Mouse (Mus musculus) heart, adult 2 months (tissue): ENCODE measurements around the gene Cnga4. TPM values are rescaled to one million over a fixed set of nuclear protein-coding genes. Genes with fewer than 3 reads are reported as not detected.
"Not testable (repeated sequence)": the region's sequence is repeated elsewhere in the genome, so short reads cannot be mapped to it uniquely, and the experiment has no call there.

ENCODE experiments used
- DNase-seq, 2 experiments: peaks; one replicate each; pipeline ENCODE4 v3.0.0; 2021
- H3K27ac ChIP-seq: fragments of 200-600 bp; 2 replicates; pipeline ENCODE4 v1.8.1; 2022
- H3K27me3 ChIP-seq: fragments of 200-500 bp; 2 replicates; pipeline ENCODE4 v1.6.1; 2012; ENCODE audit warnings: mild to moderate bottlenecking, low read length, inconsistent platforms, mixed read lengths; ENCODE audit not compliant: control insufficient read depth, insufficient read depth
- H3K36me3 ChIP-seq: fragments of 200-500 bp; 2 replicates; pipeline ENCODE4 v1.6.1; 2012; ENCODE audit warnings: low read length, inconsistent platforms; ENCODE audit not compliant: control insufficient read depth, insufficient read depth
- H3K4me1 ChIP-seq: fragments of 200-500 bp; 2 replicates; pipeline ENCODE4 v1.6.1; 2011; ENCODE audit warnings: low read length; ENCODE audit not compliant: control insufficient read depth, insufficient read depth
- H3K4me3 ChIP-seq: fragments of 200-600 bp; 2 replicates; pipeline ENCODE4 v1.8.1; 2022
- H3K79me2 ChIP-seq: fragments of 200-500 bp; replicated peaks from 2 replicates; pipeline ENCODE4 v1.6.1; 2012; ENCODE audit warnings: mild to moderate bottlenecking, inconsistent platforms, low read length, moderate library complexity, mixed read lengths; ENCODE audit not compliant: control insufficient read depth, insufficient read depth
- H3K9ac ChIP-seq: fragments of 200-500 bp; 2 replicates; pipeline ENCODE4 v1.6.1; 2012; ENCODE audit warnings: low read depth, mild to moderate bottlenecking, control low read depth, inconsistent platforms, low read length, mixed read lengths
- CTCF ChIP-seq: fragments of 200-600 bp; IDR thresholded peaks from 2 replicates; pipeline ENCODE4 v1.8.1; 2022; ENCODE audit warnings: antibody characterized with exemption, mild to moderate bottlenecking, moderate library complexity
- EP300 ChIP-seq: fragments of 200-500 bp; IDR thresholded peaks from 2 replicates; pipeline ENCODE4 v1.6.1; 2011; ENCODE audit warnings: low read depth, low read length, control low read depth; ENCODE audit not compliant: insufficient read depth
- POLR2A ChIP-seq: fragments of 200-500 bp; IDR thresholded peaks from 2 replicates; pipeline ENCODE4 v1.6.1; 2011; ENCODE audit warnings: mild to moderate bottlenecking, low read depth, low read length, control low read depth; ENCODE audit not compliant: insufficient read depth
- WGBS: fragments of 180-500 bp; shearing (Covaris S2); methylation state at CpG from one replicate; pipeline ENCODE4 v1.1.7; 2018; 5-methylcytosine and 5-hydroxymethylcytosine counted together
- intact Hi-C: fragments of 180-260 bp; cut with DNase I; formaldehyde crosslinking; loops from one replicate; pipeline ENCODE4 v1.15.1; 2025
- polyA plus RNA-seq: library from polyadenylated mRNA; depleted of rRNA; stranded (reverse); fragments of >200 nt; gene quantifications from 2 replicates; pipeline ENCODE4 v1.2.3, GENCODE M21; 2012; rRNA removed
- total RNA-seq, 2 experiments: library from RNA; stranded (reverse); gene quantifications; 2 replicates each; pipeline ENCODE4 v1.2.3; 2021

Cnga4 gene
- total and polyA plus RNA-seq, 3 experiments: 0.14 TPM; not detected in 2

GRCm38 (mm10) chr7:105434798-105435197 lies 30.4 kb downstream of the Cnga4 start:
- Histone ChIP-seq H3K9ac (no peak overlapping the region), H3K79me2 (no peaks in the 10 kb centered on the region), H3K4me1 (peaks cover 2% of the 10 kb centered on the region; the same call in 1 of the 2 replicates), H3K27me3 (peaks cover under 1% of the 10 kb centered on the region; the same call in 1 of the 2 replicates), H3K4me3 (no peak overlapping the region), H3K27ac (no peak overlapping the region), H3K36me3 (no peaks in the 10 kb centered on the region)
- intact Hi-C loops: no loop called here
- WGBS: 64% methylated on average over 22 of the region's 22 CpGs
- no peak for DNase-seq
- TF ChIP-seq POLR2A (no peak), EP300 (no peak), CTCF (no peak)

GRCm38 (mm10) chr7:105437979-105438772 lies 33.8 kb downstream of the Cnga4 start:
- TF ChIP-seq EP300 (no peak), POLR2A (no peak), CTCF (no peak)
- no peak overlapping the region for H3K9ac ChIP-seq
- peaks cover 2% of the 10 kb centered on the region; the same call in 1 of the 2 replicates for H3K4me1 ChIP-seq
- no peak overlapping the region for H3K4me3 ChIP-seq
- intact Hi-C loops: no loop called here
- WGBS: 50% methylated on average over 7 of the region's 7 CpGs
- DNase-seq: no peak
- H3K27ac ChIP-seq: no peak overlapping the region
- H3K36me3 ChIP-seq: no peaks in the 10 kb centered on the region
- no peaks in the 10 kb centered on the region for H3K79me2 ChIP-seq
- H3K27me3 ChIP-seq: no peaks in the 10 kb centered on the region

DNA sequence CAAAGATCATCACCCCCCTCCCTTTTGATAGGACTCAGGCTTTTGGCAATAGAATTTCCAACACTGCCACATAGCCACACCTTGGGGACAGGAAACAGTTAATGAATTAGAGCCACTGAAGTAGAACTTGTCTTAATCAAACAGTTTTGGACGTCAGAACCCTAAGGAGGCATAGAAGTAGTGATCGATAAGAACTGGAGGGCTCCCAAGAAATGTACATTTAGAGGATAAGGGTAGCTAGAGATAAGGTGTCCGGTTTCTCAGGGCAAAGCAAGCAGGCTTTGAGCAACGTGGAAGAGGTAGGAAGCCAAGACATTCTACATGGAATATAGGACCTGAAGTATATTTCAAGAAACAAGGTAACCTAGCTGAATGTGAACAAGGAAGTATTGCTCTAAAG lies 37.1 kb downstream of the Cnga4 start:
- WGBS: 41% methylated on average over 4 of the region's 4 CpGs
- DNase-seq: no peak
- Histone ChIP-seq H3K4me3 (no peak overlapping the region), H3K27ac (no peak overlapping the region), H3K27me3 (no peaks in the 10 kb centered on the region), H3K36me3 (no peaks in the 10 kb centered on the region), H3K79me2 (no peaks in the 10 kb centered on the region), H3K4me1 (peaks cover 2% of the 10 kb centered on the region; the same call in 1 of the 2 replicates), H3K9ac (no peak overlapping the region)
- intact Hi-C loops: no loop called here
- no peak for TF ChIP-seq EP300
- TF ChIP-seq CTCF: no peak
- TF ChIP-seq POLR2A: no peak

DNA sequence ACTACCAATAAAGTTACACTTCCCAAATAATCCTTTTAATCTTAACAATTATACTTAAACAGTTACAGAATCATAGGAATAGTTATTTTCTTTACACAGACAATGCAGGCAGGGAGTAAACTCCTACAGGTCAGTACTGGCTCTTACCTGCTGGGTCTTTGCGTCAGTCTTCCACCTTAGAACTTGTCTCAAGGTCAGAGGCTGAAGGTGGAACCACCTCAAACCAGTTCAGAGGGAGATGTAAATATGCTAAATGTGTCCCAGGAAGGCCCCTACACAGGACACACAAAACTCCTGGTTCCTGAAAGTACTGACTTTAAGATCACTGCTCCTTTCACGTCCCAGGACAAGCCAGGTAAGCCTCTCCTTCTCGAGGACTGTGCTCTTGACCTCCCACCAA lies 40.7 kb downstream of the Cnga4 start:
- H3K27me3 ChIP-seq: no peaks in the 10 kb centered on the region
- no peaks in the 10 kb centered on the region for H3K79me2 ChIP-seq
- no peak overlapping the region for H3K27ac ChIP-seq
- TF ChIP-seq POLR2A: no peak
- no peak for TF ChIP-seq EP300
- no peak for TF ChIP-seq CTCF
- no peaks in the 10 kb centered on the region for H3K4me1 ChIP-seq
- H3K36me3 ChIP-seq: no peaks in the 10 kb centered on the region
- 69% methylated on average over 3 of the region's 3 CpGs for WGBS
- intact Hi-C loops: no loop called here
- no peak overlapping the region for H3K4me3 ChIP-seq
- no peak for DNase-seq
- H3K9ac ChIP-seq: no peak overlapping the region

DNA sequence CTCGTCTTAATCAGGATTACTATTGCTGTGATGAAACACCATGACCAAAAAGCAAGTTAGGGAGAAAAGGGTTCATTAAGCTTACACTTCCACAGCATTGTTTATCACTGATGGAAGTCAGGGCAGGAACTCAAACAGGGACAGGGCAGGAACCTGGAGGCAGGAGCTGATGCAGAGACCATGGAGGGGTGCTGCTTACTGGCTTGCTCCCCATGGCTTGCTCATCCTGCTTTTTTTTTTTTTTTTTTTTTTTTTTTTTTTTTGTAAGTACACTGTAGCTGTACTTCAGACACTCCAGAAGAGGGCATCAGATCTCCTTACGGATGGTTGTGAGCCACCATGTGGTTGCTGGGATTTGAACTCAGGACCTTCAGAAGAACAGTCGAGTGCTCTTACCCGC lies 49.0 kb downstream of the Cnga4 start:
- intact Hi-C loops, H3K4me3 ChIP-seq, H3K27ac ChIP-seq, H3K79me2 ChIP-seq, DNase-seq, H3K27me3 ChIP-seq, H3K36me3 ChIP-seq, H3K4me1 ChIP-seq, H3K9ac ChIP-seq: not testable (repeated sequence)
- 89% methylated on average over 4 of the region's 4 CpGs for WGBS

Other genes with a start within 250 kb of the Cnga4 start
- gene Olfr684, start 240.9 kb upstream of the Cnga4 start, total RNA-seq: not detected
- not detected in 2 replicates for gene Olfr684, start 240.9 kb upstream of the Cnga4 start, polyA plus RNA-seq
- gene Olfr685, start 218.6 kb upstream of the Cnga4 start, total RNA-seq: not detected
- gene Olfr685, start 218.6 kb upstream of the Cnga4 start, polyA plus RNA-seq: not detected in 2 replicates
- gene Olfr686, start 197.1 kb upstream of the Cnga4 start, total RNA-seq: not detected
- gene Olfr686, start 197.1 kb upstream of the Cnga4 start, polyA plus RNA-seq: not detected in 2 replicates
- gene Olfr688, start 116.5 kb upstream of the Cnga4 start, total RNA-seq: not detected
- not detected in 2 replicates for gene Olfr688, start 116.5 kb upstream of the Cnga4 start, polyA plus RNA-seq
- gene Olfr689, start 93.4 kb upstream of the Cnga4 start, total RNA-seq: not detected
- gene Olfr689, start 93.4 kb upstream of the Cnga4 start, polyA plus RNA-seq: not detected in 2 replicates
- not detected for gene Olfr690, start 70.5 kb upstream of the Cnga4 start, total RNA-seq
- gene Olfr690, start 70.5 kb upstream of the Cnga4 start, polyA plus RNA-seq: not detected in 2 replicates
- not detected for gene Olfr691, start 62.3 kb upstream of the Cnga4 start, total RNA-seq
- 0.15 TPM in 1 of 2 replicates, not detected in the other for gene Olfr691, start 62.3 kb upstream of the Cnga4 start, polyA plus RNA-seq
- not detected for gene Olfr692, start 36.3 kb upstream of the Cnga4 start, total RNA-seq
- gene Olfr692, start 36.3 kb upstream of the Cnga4 start, polyA plus RNA-seq: not detected in 2 replicates
- gene Gm5901, start 29.5 kb upstream of the Cnga4 start, total RNA-seq: not detected
- 0.12 TPM in 1 of 2 replicates, not detected in the other for gene Gm5901, start 29.5 kb upstream of the Cnga4 start, polyA plus RNA-seq
- gene Fam160a2, start 4.5 kb upstream of the Cnga4 start, total RNA-seq: 10 to 100 TPM; 16.0 to 16.3 TPM
- gene Fam160a2, start 4.5 kb upstream of the Cnga4 start, polyA plus RNA-seq: 25.4 and 48.2 TPM in 2 replicates
- gene Cckbr, start 21.2 kb downstream of the Cnga4 start, total RNA-seq: not detected
- gene Cckbr, start 21.2 kb downstream of the Cnga4 start, polyA plus RNA-seq: not detected in 2 replicates
- gene Cavin3, start 77.7 kb downstream of the Cnga4 start, total RNA-seq: 10 to 100 TPM; 17.5 to 24.0 TPM
- 18.0 and 21.0 TPM in 2 replicates for gene Cavin3, start 77.7 kb downstream of the Cnga4 start, polyA plus RNA-seq
- gene Smpd1, start 149.8 kb downstream of the Cnga4 start, total RNA-seq: 100 to 1,000 TPM; 154 to 186 TPM
- gene Smpd1, start 149.8 kb downstream of the Cnga4 start, polyA plus RNA-seq: 190 and 211 TPM in 2 replicates
- gene Apbb1, start 177.1 kb downstream of the Cnga4 start, total RNA-seq: 100 to 1,000 TPM; 123 to 147 TPM
- 259 and 333 TPM in 2 replicates for gene Apbb1, start 177.1 kb downstream of the Cnga4 start, polyA plus RNA-seq
- under 1 TPM in 1 of 2 experiments, not detected in 1; 0.16 TPM for gene Hpx, start 195.6 kb downstream of the Cnga4 start, total RNA-seq
- gene Hpx, start 195.6 kb downstream of the Cnga4 start, polyA plus RNA-seq: 0.33 and 1.9 TPM in 2 replicates
- gene Trim3, start 229.0 kb downstream of the Cnga4 start, total RNA-seq: 10 to 100 TPM; 20.5 to 23.0 TPM
- gene Trim3, start 229.0 kb downstream of the Cnga4 start, polyA plus RNA-seq: 39.8 and 41.1 TPM in 2 replicates
- gene Timm10b, start 235.5 kb downstream of the Cnga4 start, total RNA-seq: 10 to 100 TPM; 70.8 to 78.5 TPM
- 83.6 and 92.9 TPM in 2 replicates for gene Timm10b, start 235.5 kb downstream of the Cnga4 start, polyA plus RNA-seq
- gene Arfip2, start 235.8 kb downstream of the Cnga4 start, total RNA-seq: 10 to 100 TPM; 13.6 TPM
- 30.4 and 40.1 TPM in 2 replicates for gene Arfip2, start 235.8 kb downstream of the Cnga4 start, polyA plus RNA-seq
- 1 to 10 TPM in 1 of 2 experiments, under 1 TPM in 1; 0.78 to 2.0 TPM for gene Gm45799, start 236.0 kb downstream of the Cnga4 start, total RNA-seq
- 66.7 and 188 TPM in 2 replicates for gene Gm45799, start 236.0 kb downstream of the Cnga4 start, polyA plus RNA-seq
- under 1 TPM; 0.14 to 0.29 TPM for gene Dnhd1, start 246.3 kb downstream of the Cnga4 start, total RNA-seq
- gene Dnhd1, start 246.3 kb downstream of the Cnga4 start, polyA plus RNA-seq: 1.1 and 1.3 TPM in 2 replicates